Mouse (Mus musculus) left cerebral cortex, postnatal 36 days (tissue): Measurements from ENCODE around the gene Rab3gap2. TPM values are rescaled to one million over a fixed set of nuclear protein-coding genes. Genes with fewer than 3 reads are reported as not detected.
A peak's percentile ranks its signal among the peaks of the same experiment; 100 is the strongest.
"Not testable (repeated sequence)": the region's sequence is repeated elsewhere in the genome, so short reads cannot be mapped to it uniquely, and the experiment has no call there.

Experiments used
- DNase-seq, 2 experiments: peaks; one replicate each; pipeline ENCODE4 v3.0.0; 2021 to 2022; ENCODE audit warnings: low spot score in 2 of 2, mixed read lengths in 1 of 2
- intact Hi-C: fragments of 180-260 bp; cut with DNase I; formaldehyde crosslinking; loops from one replicate; pipeline ENCODE4 v1.15.1; 2025
- microRNA-seq: library from miRNA; unstranded; fragments of <30 nt; microRNA quantifications from one replicate; pipeline ENCODE4 v1.2.0, GENCODE M21; 2022
- total RNA-seq, 2 experiments: library from RNA; stranded (reverse); gene quantifications; 2 replicates each; pipeline ENCODE4 v1.2.3; 2021

Rab3gap2 gene
- total RNA-seq, 2 experiments from 2014 or later: 67.6 to 79.7 TPM

DNA sequence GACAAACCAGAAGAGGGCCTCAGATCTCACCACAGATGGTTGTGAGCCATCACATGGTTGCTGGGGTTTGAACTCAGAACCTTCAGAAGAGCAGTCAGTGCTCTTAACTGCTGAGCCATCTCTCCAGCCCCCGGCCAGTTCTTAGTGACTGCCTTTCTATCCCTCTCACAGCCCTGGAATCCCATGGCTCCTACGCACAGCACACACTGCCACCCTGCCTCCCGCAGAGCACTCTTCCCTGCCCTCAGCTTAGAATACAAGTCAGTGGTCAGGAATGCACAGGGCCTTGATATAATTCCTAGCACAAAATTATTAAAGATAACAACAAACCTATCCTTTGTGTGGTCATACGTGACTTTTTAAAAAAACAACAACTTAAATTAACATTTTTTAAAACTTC, 110.6 kb downstream of the Rab3gap2 start:
- no peak for DNase-seq
- intact Hi-C loops: no loop called here

DNA sequence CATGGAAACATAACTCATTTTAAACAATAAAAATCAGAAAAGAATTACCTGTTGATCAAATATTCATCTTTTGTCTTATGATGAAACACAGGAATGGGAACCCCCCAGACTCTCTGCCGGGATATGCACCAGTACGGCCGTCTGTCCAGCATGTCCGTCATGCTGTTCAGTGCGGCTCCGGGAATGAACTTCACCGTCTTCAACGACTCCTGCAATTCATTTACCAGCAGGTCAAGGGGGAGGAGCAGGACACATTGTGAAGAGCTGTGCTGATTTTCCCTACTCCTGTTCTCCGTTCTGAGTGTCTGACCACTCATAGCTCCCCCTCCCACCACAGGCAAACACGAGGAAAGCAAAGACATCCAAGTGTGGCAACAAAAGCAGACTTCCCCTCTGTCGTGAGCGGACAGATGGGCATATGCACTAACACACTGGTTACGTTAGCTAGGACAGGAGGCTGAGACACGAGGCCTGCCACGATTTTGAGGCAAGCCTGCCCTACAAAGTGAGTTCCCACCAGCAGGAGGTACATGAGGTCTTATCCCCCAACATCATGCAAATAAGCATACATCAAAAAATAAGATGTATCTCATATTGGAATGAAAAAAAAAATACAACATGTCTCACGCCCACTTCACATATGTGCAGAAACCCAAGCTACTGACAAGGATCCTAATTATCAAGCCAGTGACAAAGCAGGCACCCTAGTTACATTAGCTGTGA, 112.1 kb downstream of the Rab3gap2 start:
- peak; percentile 19 to 28 for DNase-seq
- intact Hi-C loops: no loop called here

DNA sequence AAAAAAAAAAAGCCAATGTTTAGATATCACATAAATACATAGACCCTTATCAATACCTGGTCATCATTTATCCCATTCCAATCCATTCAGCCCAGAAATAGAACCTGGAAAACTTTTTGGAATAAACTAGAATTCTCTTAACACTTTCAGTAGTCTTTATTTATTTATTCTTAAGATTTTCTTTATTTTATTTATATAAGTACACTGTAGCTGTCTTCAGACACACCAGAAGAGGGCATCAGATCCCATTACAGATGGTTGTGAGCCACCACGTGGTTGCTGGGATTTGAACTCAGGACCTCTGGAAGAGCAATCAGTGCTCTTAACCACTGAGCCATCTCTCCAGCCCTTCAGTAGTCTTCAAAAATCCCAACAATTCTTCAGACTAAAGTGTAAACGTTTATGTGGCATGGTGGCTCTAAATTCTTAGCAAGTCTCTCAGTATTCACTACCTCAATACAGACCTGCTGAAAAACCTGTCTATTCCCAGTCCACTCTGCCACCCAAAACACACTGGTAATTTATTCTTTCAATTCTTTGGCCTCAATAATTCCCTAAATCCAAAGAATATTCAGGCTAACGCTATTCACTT, 123.9 kb downstream of the Rab3gap2 start:
- DNase-seq, intact Hi-C loops: not testable (repeated sequence)

DNA sequence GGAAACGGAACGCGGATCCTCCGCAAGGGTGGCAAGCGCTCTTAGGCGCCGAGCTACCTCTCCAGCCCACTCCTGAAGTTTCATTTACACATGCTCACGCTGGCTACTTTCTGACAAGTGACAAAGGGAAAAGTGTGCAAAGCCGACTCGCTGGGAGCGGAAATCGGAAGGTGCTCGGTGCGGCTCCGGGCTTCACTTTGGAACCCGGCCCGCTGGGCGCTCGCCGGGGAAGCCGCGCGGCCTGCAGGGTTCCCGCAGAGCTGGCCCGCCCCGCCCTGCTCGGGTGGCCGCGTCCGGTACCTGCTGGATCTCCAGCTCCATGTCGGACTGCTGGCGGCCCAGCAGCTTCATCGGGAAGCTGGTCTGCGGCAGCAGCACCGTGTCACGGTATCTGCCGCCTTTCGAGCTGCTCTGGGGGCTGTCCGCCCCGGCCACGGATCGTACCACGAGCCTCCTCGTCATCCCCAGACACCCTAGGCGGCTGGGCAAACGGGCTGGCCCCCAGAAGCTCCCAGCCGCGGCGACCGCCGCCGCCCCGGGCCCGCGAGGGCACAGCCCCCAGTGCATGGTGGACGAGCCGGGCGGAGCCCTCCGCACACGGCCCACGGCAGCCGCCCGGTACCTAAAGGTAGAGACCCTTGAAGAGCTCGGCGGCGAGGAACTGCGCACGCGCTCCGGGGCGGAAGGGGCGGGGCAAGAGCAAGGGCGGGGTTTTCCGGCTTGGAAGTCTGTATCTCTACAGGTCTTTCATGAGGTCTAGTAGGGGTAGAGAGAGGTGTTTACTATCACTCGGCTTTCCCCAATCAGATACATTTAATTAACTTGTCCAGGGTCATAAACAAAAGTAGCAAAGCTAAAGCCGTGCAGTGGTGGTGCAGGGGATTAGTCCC, 125.0 kb downstream of the Rab3gap2 start, which contains the start of gene Iars2:
Gene Iars2 (minus strand): TSS at position 676 of the 890 bp plus-strand sequence.
- intact Hi-C loops: no loop called here
- DNase-seq: peak; percentile 90 to 91

DNA sequence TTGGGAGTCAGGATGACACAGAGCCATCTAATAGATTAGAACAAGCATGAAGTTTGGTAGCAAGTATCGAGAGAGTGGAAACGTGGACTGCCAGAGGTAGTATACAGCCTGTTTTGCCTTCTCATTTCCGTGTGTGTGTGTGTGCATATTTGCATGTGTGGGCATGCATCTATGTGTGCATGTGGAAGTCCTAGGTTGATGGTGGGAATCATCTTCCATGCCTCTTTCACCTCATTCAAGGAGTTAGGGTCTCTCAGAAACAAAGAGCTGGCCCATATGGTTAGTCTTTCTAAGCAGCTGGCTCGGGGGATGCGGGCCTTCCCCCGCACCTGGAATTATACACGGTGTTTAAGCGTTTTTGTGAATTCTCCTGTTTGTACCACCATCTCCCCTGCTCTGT, 125.9 kb downstream of the Rab3gap2 start:
- intact Hi-C loops: no loop called here
- DNase-seq: no peak

- intact Hi-C loops: no loop called here
- no peak for DNase-seq
Observed at GRCm38 (mm10) chr1:185331364-185331763, 127.4 kb downstream of the Rab3gap2 start.

GRCm38 (mm10) chr1:185331983-185332430, 128.1 kb downstream of the Rab3gap2 start, which contains the start of gene Bpnt1:
Bpnt1 (plus strand) TSS chr1:185332149.
- intact Hi-C loops: loop anchor here (2.0 kb wide), 1 partner anchor 31 kb away; the partner anchor contains the start of gene Eprs
- peak; percentile 88 to 90 for DNase-seq

- intact Hi-C loops: loop anchor here (2.0 kb wide), 1 partner anchor 29 kb away; the partner anchor contains the start of gene Eprs
- DNase-seq: no peak
Observed at GRCm38 (mm10) chr1:185333651-185334050, 129.7 kb downstream of the Rab3gap2 start.

- DNase-seq: no peak
- intact Hi-C loops: no loop called here
Observed at GRCm38 (mm10) chr1:185334136-185334535, 130.2 kb downstream of the Rab3gap2 start.

GRCm38 (mm10) chr1:185335231-185335765, 131.4 kb downstream of the Rab3gap2 start:
- intact Hi-C loops: no loop called here
- no peak for DNase-seq

Small RNAs within 50 kb of the gene (microRNA-seq; reads per million reads assigned to microRNA genes)
- gene Mir194-1 (not detected), gene Mir215 (1.3 reads per million), gene Mir664 (216 reads per million, percentile 64 among the genes with 10 or more reads in this experiment)

Other genes starting within 250 kb of the Rab3gap2 start
- 10 to 100 TPM; 91.2 to 96.3 TPM for gene Mark1, start 204.5 kb upstream of the Rab3gap2 start, total RNA-seq
- 10 to 100 TPM; 31.4 to 33.4 TPM for gene Iars2, start 125.3 kb downstream of the Rab3gap2 start, total RNA-seq
- 10 to 100 TPM; 65.7 to 72.8 TPM for gene Bpnt1, start 128.0 kb downstream of the Rab3gap2 start, total RNA-seq
- 10 to 100 TPM; 64.0 to 74.4 TPM for gene Eprs, start 158.9 kb downstream of the Rab3gap2 start, total RNA-seq